Mouse (Mus musculus) cerebellum, postnatal 10 days (tissue): ENCODE results near the gene Slc25a4.
"Not testable (repeated sequence)": the region's sequence is repeated elsewhere in the genome, so short reads cannot be mapped to it uniquely, and the experiment has no call there.

Source experiments
- DNase-seq, 2 experiments: peaks; one replicate each; pipeline ENCODE4 v3.0.0; 2021; ENCODE audit warnings: mixed read lengths in 2 of 2

Gene Slc25a4

DNA sequence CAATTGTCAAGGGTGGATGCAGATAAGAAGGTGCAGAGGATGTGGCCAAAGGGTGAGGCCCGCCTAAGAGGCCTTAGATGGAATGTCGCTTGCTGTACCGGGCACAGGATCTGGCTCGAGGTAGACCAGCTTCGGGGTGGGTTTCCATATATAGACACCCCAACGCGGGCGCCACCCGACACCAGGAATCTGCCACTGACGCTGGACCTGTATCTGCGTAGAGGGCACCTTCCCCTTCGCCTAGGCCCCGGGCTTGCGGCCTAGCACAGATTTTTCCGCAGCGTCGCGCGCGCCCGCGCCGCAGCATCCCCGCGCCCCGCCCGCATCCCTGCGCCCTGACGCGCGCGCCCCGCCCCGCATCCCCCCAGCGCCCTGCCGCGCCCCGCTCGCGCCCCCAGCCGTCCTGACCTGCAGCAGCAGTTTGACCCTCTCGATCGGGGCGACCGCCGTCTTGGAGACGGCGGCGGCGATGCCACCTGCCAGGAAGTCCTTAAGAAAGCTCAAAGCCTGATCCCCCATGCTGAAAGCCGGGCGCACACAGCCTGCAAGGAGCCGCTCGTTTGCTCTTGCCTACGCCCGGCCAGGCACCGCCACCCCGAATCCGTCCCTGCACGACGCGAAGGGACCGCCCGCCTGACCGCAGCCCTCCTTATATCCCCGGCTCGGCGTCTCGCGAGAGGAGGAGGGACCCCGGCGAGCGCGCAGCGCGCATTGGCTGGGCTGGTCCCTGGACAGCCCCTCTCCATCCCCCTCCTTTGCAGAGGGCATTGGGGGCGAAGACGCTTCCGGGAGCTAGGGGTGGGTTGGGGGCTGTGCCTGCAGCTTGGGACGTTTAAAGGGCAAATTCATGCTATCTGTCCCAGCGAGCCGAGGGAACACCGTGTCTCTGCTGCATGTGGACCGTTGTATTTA, at the start of gene Slc25a4:
Slc25a4 (minus strand) TSS at position 881 of the 912 bp plus-strand sequence.
- DNase-seq, result peak; percentile 99

DNA sequence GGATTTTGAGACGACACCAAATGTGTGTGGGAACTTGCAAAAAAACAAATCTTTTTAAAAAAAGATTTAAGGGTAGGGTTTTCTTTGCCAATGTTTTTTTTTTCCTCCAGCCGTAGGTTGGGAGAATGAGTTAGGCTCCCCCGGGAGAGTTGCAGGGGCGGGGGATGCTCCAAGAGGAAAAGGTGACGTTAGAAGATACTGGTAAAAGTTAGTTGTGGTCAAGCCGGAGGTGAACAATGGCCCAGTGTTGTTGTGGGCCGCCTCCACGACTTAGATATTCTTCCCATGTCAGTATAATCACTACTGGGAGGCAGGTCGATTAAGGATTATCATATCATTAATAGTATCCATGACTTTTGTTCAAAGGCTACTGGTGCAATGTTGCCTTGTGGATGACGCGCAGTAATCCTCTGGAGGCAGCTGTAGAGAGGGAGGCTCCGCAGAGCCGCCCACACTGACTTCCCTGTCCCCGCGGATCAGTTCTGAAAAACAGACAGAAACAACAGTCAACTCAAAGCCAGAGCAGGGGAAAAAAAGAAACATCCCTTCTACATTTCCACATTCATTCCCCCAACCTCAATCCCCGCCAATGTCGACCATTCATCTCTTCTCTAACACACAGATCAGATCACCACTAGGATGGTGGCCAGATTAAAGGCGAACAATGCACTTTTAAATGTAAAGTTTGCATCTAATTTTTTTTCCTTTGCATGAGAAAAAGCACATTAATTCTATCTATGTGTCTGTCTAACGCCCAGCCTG, 47.0 kb upstream of the Slc25a4 start:
- no peak for DNase-seq

DNA sequence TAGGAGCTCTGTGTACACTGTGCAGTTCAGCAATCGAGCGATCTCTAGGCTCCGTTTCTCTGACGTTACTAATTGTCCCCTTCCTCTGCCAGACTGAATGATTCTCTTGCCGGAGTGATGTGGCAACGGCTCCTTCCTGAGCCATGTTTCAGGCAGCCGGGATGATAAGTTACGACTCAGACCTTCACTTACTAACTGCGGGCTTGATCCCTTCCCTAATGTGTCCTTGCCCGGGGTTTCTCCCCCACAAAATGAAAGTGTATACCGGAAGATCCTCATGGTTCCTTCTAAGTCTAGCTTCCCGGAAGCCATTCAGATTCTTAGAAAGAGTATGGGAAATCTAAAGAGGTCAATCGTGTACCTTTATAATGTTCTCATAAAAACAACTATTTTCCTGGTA, 41.4 kb upstream of the Slc25a4 start:
- no peak for DNase-seq

GRCm38 (mm10) chr8:46251561-46251960, 40.5 kb upstream of the Slc25a4 start:
- no peak for DNase-seq

GRCm38 (mm10) chr8:46246346-46246745, 35.3 kb upstream of the Slc25a4 start:
- no peak for DNase-seq

DNA sequence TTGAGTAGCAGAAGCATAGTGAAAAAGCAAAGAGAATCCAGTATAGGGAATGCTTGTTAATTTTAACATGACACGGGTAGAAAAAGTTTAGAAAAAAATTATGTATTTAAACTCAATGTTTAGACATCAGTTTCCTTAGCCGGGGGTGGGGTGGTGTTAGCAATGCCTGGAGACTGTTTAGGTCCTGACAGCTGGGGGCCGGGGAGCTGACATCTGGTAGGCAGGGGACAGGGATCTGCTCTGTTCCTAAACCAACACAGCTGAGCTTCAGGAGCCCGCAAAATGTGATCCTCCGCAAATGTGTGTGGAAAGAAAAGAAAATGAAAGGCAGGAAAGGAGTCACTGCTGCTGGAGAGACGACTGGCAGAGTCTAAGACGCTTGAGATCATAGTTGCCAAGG, 31.9 kb upstream of the Slc25a4 start:
- DNase-seq, result no peak

GRCm38 (mm10) chr8:46241568-46242374, 30.7 kb upstream of the Slc25a4 start:
- DNase-seq, result peak; percentile 91 to 93

DNA sequence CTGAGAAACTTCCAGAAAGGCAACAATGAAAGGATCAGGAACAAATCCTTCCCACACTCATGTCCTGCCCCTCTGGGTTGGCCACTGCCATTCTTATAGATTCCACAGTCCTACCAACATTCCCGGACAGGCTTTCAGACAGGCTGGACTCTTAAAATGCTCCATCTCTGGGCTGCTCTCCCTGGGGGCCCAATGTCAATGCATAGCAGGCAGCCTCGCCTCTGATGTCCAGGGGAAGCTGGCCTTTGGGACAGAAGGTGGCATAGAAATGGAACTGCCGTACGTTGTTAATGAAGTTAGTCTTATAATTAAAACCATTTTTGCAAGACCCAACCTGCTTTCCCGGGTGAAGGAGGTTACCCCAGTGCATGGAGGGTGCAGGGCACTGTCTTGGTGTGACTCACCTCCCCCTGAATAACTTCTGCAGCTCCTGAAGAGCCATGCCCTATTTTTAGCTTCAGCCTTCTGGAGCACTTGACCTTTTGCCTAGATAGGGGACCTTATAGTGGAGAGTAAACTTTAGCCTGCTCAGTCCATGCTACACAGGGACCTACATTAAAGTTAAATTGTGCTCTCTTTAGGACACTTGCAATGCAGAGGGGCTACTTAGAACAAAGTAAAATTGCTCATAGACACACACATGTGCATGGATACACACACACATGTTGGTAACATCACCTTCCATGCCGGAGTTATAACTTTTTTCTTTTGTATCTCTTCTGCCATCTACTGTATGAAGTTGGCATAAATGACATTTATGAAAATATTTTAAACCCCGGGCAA, 25.5 kb upstream of the Slc25a4 start:
- DNase-seq, result no peak

DNA sequence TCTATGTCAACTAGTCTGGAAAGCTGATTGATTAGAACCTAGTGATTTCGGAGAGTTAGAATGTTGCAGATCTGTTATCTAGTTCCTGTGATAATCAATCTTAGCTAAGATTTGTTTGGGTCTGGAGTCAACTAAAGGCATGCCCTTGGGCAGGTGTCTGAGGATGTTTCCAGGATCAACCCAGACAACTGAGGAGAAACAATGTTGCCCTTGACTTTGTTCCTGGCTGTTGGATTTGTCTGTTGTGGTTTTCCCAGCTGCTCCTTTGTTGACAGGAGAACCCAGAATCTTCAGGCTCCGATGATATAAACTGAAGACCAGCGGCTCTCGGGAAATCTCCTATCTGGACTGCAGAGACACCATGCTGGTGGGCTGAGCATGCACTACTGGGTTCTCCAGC, 23.7 kb upstream of the Slc25a4 start:
- no peak for DNase-seq

- peak in 1 of 2 experiments; percentile 19 for DNase-seq
Measured at GRCm38 (mm10) chr8:46232798-46233197, 21.7 kb upstream of the Slc25a4 start.

GRCm38 (mm10) chr8:46231968-46232367, 20.9 kb upstream of the Slc25a4 start:
- not testable (repeated sequence) for DNase-seq

- DNase-seq, result no peak
Measured at GRCm38 (mm10) chr8:46226622-46227021, 15.5 kb upstream of the Slc25a4 start.

DNA sequence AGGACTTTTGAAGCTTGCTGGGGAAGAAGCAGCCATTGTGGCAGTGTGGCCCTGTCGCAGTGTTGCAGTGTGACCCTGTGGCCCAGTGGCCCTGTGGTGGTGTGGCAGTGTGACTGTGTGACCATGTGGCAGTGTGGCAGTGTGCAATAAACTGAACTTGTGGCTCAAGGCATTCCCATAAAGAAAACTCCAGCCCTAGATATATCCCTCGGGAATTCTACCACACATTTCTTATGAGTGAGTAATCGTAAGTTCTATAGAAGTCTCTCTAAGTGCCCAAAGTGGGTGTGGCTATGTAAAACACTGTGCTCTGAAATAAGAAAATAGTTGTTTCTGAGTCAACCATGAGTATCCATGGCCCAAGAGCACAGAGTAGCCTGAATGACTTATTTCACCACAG, 14.4 kb upstream of the Slc25a4 start:
- no peak for DNase-seq

DNA sequence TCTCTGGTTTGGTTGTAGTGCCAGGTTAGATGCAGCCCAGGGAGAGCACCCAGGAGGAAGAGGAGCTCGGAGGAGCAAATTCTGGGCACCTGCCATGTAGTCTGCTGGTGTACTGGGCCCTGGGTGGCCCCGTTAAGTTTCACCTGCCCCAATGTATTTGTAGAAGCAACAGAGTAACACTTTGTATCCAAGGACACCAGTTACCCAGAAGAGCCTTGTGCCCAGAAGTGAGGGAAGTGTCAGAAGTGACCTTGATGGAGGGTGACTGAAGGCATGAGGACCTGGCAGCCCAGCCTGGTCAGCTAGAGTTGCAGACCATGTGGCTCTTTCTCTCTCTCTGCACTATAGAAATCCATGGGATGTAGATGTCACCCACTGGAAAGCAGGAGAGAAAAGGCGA, 9.5 kb upstream of the Slc25a4 start:
- no peak for DNase-seq

- DNase-seq, result peak; percentile 86
Measured at GRCm38 (mm10) chr8:46216838-46217237, 5.8 kb upstream of the Slc25a4 start.

DNA sequence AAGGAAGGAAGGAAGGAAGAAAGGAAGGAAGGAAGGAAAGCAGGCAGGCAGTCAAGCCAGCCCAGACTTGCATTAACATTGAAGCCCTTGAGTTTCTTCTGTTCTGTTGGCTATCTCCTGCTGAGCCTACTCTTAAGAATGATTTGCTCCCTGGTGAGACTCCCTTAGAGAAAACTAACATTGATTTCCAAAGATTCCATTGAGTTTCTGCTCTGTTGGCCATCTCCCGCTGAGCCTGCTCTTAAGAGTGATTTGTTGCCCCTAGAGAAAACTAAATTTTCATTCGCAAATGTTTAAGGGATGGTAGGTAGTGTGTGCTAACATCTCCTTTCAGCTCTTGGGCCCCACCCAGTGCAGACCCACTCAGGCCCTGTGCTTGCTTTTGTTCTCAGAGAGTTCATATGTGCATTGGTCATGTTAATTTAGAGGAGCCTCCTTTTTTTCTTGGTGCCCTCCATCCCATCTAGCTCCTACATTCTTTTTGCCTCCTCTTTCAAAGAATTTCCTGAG, 2.9 kb upstream of the Slc25a4 start:
- no peak for DNase-seq

GRCm38 (mm10) chr8:46212194-46212593, 1.1 kb upstream of the Slc25a4 start:
- DNase-seq, result peak; percentile 39 to 49

DNA sequence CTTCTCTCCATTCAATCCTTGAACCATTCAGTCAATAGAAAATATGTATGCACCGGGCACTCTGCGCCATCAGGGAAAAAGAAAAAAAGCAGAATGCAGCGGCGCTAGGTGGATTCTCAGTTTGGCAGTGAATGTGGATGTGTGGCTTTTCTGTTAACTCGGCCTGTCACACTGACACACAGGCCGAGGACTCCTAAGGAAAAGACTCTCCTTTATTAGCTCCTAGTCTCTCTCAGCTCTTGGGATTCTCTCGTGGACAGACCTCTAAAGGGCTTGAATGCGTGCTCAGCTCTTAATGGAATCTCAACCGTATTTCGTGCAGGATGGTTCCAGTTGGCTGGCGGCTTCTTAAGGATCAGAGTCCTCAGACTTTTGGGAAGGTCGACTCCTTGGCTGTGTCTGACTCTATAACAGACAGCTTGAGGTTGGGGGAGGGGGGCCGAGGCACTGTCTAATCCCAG, 557 bp upstream of the Slc25a4 start:
- DNase-seq, result peak; percentile 71 to 72

- DNase-seq, result peak; percentile 45 to 57
Measured at GRCm38 (mm10) chr8:46209057-46209456, 2.0 kb downstream of the Slc25a4 start.

DNA sequence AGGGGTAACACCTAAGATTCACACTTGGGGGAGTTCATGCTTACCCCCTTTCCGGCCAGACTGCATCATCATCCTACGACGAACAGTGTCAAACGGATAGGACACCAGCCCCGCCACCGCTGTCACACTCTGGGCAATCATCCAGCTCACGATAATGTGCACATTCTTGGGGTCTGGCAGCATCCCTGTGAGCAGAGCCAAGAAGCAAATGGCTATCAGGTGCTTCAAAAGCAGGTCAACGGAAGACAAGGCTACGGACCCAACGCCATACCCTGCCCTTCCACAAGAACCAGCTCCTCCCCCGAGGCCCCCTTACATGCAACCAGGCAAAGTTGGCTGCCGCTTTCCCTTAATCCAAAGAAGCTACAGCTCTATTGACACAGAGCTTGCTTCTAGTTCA, 2.7 kb downstream of the Slc25a4 start:
- peak; percentile 91 to 92 for DNase-seq

GRCm38 (mm10) chr8:46206107-46206506, 5.0 kb downstream of the Slc25a4 start:
- no peak for DNase-seq
